Mouse (Mus musculus): ENCODE results near the gene Gm14139. TPM values are rescaled to one million over a fixed set of nuclear protein-coding genes. Genes with fewer than 3 reads are reported as not detected.
"Not testable (repeated sequence)": the region's sequence is repeated elsewhere in the genome, so short reads cannot be mapped to it uniquely, and the experiment has no call there.

Gm14139 gene
- polyA plus RNA-seq, 1 experiment from 2014 or later = not detected

GRCm38 (mm10) chr2:150218363-150218725 is 36.8 kb downstream of the Gm14139 start:
- H3K4me3 ChIP-seq (ENCODE audit: low read depth, low read length) = peak overlapping the region; percentile 32
- WGBS = 0% methylated on average over 2 of the region's 4 CpGs
- ATAC-seq; H3K4me1 ChIP-seq (replicated peaks; ENCODE audit: control insufficient read depth, insufficient read depth, low read length); H3K9me3 ChIP-seq (ENCODE audit: control insufficient read depth); H3K27me3 ChIP-seq (replicated peaks; ENCODE audit: control insufficient read depth, insufficient read depth, low read length); H3K36me3 ChIP-seq (ENCODE audit: control insufficient read depth, insufficient read depth); H3K27ac ChIP-seq (ENCODE audit: low read depth, low read length); H3K9ac ChIP-seq (ENCODE audit: low read depth, low read length): not testable (repeated sequence)
- peak overlapping the region; percentile 57 for H3K4me2 ChIP-seq (replicated peaks; ENCODE audit: low read depth)

- not testable (repeated sequence) for H3K9me3 ChIP-seq (ENCODE audit: control insufficient read depth); H3K4me2 ChIP-seq (replicated peaks; ENCODE audit: low read depth); H3K27me3 ChIP-seq (replicated peaks; ENCODE audit: control insufficient read depth, insufficient read depth, low read length); H3K4me1 ChIP-seq (replicated peaks; ENCODE audit: control insufficient read depth, insufficient read depth, low read length); H3K9ac ChIP-seq (ENCODE audit: low read depth, low read length); H3K4me3 ChIP-seq (ENCODE audit: low read depth, low read length); H3K27ac ChIP-seq (ENCODE audit: low read depth, low read length); H3K36me3 ChIP-seq (ENCODE audit: control insufficient read depth, insufficient read depth); ATAC-seq
Measured at GRCm38 (mm10) chr2:150223263-150223662, 41.7 kb downstream of the Gm14139 start.

Other genes starting within 250 kb of the Gm14139 start
- 4.7 and 5.5 TPM in 2 replicates for gene Zfp120, start 45.0 kb upstream of the Gm14139 start, polyA plus RNA-seq (2015; fragmentation: Nextera tagmentation; extraction: Ambion mirVana)
- gene Gm10770, start 2.1 kb upstream of the Gm14139 start, polyA plus RNA-seq (2015; fragmentation: Nextera tagmentation; extraction: Ambion mirVana) = not detected in 2 replicates
- gene Zfp937, start 36.3 kb downstream of the Gm14139 start, polyA plus RNA-seq (2015; fragmentation: Nextera tagmentation; extraction: Ambion mirVana) = 1.4 and 1.7 TPM in 2 replicates
- 1.2 and 1.3 TPM in 2 replicates for gene Gm21994, start 73.8 kb downstream of the Gm14139 start, polyA plus RNA-seq (2015; fragmentation: Nextera tagmentation; extraction: Ambion mirVana)
- gene Gm14124, start 75.8 kb downstream of the Gm14139 start, polyA plus RNA-seq (2015; fragmentation: Nextera tagmentation; extraction: Ambion mirVana) = not detected in 2 replicates
- 0.89 and 1.0 TPM in 2 replicates for gene Gm10130, start 141.9 kb downstream of the Gm14139 start, polyA plus RNA-seq (2015; fragmentation: Nextera tagmentation; extraction: Ambion mirVana)
- gene 3300002I08Rik, start 181.0 kb downstream of the Gm14139 start, polyA plus RNA-seq (2015; fragmentation: Nextera tagmentation; extraction: Ambion mirVana) = 1.5 and 1.6 TPM in 2 replicates

Measured in intestine, postnatal 0 days (tissue).